Mouse (Mus musculus) left cerebral cortex, adult 8-10 months (tissue): ENCODE measurements around the gene Arl6ip1. TPM values are rescaled to one million over a fixed set of nuclear protein-coding genes. Genes with fewer than 3 reads are reported as not detected.

ENCODE experiments used
- DNase-seq, 2 experiments: peaks; one replicate each; pipeline ENCODE4 v3.0.0; 2022; ENCODE audit warnings: low spot score in 2 of 2
- total RNA-seq, 4 experiments: library from RNA; stranded (reverse); gene quantifications; 2 replicates each; pipeline ENCODE4 v1.2.4; 2022

Arl6ip1 gene
- total RNA-seq, 4 experiments from 2014 or later = 242 to 291 (median 261) TPM

DNA sequence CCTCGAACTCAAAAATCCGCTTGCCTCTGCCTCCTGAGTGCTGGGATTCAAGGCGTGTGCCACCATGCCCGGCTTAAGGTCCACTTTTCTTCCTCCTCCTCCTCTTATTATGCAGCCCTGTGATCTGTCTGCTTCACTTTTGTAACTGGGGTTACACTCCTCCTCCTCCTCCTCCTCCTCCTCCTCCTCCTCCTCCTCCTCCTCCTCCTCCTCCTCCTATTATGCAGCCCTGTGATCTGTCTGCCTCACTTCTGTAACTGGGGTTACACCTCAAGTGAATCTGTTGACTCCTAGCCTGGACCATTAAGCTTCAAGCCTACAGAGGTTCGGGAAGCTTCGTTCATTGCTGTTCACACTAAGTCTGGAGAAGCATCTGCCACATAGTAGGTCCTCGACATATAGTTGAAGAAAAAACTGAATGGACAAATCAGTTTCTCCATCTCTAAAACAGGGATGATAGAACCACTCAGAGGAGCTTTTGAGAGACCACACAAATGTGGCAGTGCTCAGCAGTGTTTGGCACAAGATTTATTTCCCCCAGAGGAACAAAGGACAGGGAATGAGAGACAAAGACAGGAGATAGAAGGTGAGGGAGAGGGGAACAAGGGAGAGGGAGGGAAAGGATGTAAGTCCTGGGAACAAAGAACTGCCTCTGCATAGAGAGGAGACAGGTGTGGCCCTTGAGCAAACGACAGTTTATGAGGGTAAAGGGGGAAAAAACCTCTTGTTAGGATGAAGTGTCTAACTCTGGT lies 12.5 kb downstream of the Arl6ip1 start:
- no peak for DNase-seq

DNA sequence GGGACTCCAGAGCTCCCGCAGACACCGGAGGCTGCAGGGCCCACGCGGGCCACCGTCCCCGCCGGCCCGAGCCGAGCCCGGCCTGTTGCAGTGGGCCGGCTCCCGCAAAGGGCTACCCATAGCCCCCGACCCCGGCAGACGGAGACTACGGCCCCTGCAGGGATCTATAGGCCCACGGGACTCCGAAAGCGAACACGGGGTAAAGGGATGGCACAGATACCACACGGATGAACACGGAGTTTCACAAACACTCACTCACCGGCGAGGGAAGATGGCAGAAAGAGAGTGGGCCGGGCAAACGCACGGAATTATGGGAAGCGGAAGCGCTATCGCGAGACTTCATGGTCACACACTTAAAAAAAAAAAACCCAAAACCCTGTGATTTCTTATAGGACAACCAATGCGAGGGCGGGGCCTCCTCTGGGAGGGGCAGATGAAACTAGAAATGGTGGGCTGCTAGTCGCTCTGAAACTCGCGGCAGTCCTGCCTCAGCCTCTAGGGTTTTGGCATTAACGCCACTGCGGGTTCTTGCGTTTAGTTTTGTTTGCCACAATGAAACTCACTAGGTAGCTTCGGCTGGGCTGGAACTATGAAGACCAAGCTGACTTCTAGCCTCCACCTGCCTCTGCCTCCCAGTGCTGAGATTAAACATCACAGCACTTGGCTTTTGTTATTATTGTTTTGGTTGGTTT lies 13.4 kb downstream of the Arl6ip1 start, which contains the start of gene Rps15a:
Gene Rps15a (minus strand): TSS at position 312 of the 692 bp plus-strand sequence.
- DNase-seq = peak; percentile 90 to 91

DNA sequence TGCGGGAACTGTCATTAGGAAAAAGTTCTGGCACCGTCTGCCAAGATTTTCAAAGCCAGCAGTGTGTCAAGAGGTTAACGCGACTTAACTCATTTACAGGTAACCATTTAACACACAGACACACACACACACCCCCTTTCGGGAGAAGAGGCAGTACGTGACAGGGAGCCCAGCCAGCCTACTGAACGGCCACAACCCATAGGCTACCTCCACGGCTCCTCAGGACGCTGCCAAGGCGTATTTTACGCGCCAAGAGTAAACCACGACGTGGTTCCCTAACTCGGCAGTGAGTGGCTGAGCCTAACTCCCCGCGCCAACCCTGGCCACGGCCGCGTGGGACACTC lies 14.0 kb downstream of the Arl6ip1 start:
- DNase-seq = no peak

DNA sequence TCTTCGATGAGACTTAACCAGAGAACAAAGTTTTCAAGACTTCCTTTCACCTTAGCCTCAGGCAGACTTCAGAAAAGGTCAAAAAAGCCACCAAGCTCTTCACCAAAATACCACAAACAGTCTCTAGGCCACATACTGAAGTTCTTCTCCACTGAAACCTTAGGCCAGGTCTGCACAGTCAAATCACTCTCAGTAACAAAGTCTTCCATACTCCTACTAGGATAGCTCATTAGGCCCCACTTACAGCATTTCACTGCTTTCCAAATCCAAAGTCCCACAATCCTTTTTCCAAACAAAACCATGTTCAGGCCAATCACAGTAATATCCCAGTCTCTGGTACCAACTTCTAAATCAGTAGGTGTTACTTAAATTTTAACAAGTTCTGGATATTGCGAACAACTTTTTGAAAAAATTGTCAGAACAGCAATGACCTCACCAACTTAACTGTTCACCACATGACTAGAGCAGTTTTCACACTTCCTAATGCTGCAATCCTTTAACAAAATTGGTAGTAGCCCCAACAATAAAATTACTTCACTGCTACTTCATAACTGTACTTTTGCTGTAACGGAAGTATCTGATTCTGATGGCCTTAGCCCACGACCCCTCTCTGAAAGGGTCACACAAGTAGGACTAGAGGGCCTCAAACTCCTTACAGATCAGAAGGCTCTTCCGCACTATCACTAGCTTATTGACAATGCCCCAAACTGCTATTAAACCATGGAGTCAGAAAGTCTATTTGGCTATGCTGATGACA lies 15.7 kb downstream of the Arl6ip1 start:
- no peak for DNase-seq

DNA sequence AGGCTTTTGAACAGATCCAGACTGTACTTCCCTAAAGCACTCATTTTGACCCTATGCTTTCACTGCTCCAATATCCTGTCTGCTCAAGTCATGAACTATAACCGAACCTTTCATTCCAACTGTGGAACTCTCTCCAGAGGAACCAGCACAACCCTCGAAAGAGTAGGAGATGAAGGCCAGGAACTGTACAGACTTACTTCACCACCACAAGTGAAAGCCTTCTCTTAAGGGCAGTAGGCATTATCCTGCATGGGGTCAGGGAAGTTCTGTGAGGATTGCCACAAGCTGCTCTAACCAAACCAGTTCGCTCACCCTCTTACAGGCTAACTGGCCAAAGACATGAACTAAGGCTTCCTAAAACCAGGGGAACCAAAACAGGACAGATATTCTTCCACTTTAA lies 18.3 kb downstream of the Arl6ip1 start:
- DNase-seq = no peak

DNA sequence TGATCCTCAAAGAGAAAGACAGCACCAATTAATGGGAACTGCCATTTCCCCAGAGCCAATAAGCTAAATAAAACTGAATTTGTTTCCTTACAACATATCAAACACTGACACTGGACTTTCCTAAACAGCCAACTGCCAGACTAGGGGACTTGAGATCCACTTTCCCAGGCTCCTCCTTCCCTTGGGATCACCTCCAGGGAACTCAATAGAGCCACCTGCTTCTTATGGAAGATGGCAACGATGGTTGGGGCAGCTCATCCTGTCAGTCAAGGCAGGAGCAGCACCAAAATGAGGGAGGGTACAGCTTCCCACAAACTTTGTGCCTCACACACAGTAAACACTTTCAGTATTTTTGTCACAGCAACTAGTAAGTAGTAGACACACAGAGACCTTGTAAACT lies 21.8 kb downstream of the Arl6ip1 start:
- no peak for DNase-seq

DNA sequence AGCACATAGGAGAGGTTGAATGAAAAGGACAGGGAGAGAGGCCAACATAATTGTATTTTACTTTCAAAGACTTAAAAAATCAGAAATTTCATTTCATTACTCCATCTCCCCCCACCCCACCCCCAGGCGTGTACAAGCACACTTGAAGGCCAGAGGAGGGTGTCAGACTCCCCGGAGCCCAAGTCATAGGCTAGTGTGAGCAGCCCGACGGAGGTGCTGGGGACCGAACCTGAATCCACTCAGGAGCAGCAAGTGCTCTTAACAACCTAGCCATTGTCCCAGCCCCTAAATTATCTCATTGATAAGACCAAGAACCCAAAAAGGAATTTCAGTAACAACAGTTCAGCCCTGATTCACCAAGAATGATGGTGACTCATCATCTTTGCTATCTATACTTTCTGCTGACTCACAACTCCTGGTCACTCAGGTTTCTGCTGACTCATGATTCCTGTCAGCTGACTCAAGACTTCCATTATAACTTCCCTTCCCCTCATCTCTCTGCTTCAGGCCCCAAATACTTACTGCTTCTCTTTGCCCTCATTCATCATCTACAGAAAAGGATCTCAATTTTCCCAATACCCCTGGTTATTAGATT lies 24.9 kb downstream of the Arl6ip1 start:
- no peak for DNase-seq

DNA sequence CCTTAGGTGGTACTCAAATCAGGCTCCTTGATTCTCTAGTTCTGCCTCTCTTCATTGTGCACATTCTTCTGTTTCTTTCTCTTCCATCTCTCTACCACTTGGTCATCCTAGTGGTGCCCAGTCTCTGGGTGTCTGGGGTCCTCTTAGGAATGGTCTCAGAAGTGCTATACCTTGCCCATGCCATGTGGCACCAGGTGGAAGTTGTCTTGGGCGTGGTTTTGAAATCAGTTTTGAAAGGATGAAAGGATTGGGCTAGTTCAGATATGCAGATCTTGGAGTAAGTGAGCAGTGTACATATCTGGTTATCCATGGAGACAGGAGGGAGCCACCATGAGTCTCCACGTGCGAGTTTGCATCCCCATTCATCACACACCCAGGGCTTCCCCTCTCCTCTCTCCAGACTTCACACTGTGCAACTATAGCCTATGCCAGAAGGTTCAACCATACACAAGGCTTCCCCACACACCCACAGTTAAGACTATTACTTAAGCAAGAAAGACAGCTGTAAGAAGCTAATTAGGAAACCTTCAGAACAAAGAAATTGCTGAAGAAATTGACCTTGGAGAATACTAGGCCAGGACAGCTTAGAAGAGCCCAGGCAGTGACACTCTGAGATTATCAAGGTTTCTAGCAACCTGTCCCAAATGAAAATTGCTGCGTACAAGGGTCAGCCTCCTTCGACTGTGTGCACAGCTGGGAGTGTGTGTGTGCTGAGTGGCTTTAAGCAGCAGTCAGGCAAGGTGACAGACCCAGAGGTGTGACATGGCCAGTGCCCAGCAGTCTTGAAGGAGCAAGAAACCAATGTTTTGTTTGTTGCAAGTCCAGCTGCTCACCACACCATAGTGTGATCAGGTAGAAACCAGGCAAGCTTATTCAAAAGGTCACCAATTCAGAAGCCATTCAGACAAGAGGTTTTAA lies 25.7 kb downstream of the Arl6ip1 start:
- no peak for DNase-seq

DNA sequence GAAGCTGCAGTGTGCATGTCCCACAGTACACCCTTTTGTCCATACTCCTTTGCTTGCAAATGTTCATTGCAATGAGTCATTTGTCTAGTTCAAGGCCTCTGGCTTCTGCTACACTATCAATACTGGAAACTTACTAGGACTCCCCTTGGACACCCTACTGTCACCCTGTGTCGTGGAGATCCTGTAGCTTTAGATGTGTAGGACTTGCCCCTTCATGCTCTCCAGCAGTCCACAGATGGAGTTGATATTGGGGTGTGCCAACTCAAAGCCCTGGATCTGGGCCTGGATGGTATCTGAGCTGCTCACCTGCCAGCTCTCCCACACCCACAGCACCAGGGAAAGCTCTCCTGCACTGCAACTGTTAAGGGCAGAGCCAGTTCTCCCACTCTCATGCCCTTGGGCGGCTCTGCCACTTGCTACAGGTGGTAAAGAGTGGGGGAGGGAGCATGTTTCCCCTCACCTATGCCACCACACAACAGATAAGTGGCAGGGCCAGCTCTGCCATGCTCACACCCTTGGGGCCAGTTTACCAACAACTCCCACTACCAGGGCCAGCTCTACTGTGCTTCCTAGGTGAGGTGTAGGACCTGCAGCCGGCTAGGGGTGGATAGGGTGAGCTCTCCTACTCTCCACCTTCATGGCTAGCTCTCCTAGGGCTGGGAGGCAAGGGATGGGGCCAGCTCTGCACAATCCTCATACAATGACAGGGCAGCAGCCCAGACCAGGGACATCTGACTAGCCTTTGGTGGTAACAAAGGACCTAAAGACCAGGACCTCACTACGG lies 26.6 kb downstream of the Arl6ip1 start:
- DNase-seq = no peak

DNA sequence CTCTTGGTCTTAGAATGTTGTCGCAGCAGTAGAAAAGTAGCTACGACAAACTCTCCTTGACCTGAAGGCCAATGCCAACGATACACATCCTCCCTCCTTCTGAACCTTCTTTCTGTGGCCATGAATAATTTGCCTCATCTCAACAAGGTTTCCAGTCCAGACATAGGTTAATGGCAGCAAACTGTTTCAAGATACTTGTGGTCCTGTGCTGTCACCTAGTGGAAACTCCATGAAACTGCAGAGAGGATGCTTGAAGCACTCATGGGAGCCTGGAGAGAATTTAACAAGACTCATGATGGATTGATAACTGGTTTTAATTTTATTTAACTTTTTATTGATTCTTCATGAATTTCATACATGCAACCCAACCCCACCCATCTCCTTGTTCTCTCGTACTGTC lies 27.2 kb downstream of the Arl6ip1 start:
- DNase-seq = no peak

DNA sequence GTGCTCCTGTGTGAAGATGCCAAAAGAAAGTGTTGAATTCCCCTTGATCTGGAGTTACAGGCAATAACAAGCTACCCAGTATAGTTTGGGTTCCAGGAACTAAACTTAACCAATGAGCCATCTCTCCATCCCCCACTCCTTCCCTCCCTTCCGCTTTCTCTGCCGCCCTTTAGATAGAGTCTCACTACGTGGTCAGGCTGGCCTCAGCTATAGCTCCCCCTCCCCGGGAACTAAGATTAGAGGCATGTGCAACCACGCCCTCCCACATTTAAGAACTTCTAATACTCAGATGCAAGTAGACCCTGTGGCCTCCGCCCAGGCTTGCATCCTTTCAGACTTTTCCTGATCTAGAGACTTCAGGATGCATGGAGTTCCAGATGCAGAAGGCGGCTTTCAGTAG lies 31.8 kb downstream of the Arl6ip1 start:
- DNase-seq = no peak

DNA sequence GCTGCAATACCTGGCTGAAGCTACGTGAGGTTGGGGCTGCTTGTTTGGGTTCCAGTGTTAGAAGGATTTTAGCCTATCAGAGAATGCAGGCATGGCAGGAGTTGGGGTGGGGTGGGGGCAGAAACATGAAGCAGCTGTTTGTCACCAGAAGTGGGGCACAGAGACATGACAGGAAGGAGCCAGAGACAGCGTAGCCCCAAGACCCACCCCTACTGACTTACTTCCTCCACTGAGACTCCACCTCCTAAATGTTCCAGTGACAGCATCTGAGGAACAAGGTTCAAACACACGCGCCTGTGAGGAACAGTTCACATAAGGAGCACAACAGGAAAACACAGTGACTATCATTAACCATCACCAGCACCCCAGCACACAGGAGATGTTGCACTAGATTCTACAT lies 49.5 kb downstream of the Arl6ip1 start:
- no peak for DNase-seq

DNA sequence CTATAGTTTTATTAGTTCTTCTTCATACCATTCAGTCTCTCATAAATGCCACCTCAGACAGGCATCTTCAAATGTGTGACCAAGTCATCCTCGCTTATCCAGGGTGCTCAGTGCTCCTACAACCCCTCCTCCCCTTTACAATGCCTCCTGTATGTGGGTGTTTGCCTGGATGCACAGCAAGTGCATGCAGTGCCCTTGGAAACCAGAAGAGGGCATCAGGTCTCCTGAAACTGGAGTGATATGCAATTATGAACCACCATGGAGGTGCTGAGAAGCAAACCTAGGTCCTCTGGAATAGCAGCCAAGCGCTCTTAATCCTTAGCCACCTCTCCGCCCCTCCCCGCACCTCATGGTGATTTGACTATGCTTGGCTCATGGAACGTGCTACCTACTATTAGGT lies 50.4 kb downstream of the Arl6ip1 start:
- no peak for DNase-seq

Other genes with a start within 250 kb of the Arl6ip1 start
- gene Rps15a, start 13.5 kb downstream of the Arl6ip1 start, total RNA-seq = 100 to 1,000 TPM; 389 to 421 (median 396) TPM
- 10 to 100 TPM; 61.6 to 80.7 (median 69.0) TPM for gene Smg1, start 114.0 kb upstream of the Arl6ip1 start, total RNA-seq